Mouse (Mus musculus) olfactory bulb, adult 2 months (tissue): ENCODE data around the gene Cytip. TPM values are rescaled to one million over a fixed set of nuclear protein-coding genes. Genes with fewer than 3 reads are reported as not detected.

Experiments
- H3K27ac ChIP-seq: fragments of 200-500 bp; 2 replicates; pipeline ENCODE4 v1.5.1; 2012; ENCODE audit warnings: low read depth, low read length; ENCODE audit not compliant: insufficient read depth
- H3K4me1 ChIP-seq: fragments of 200-500 bp; 2 replicates; pipeline ENCODE4 v1.6.1; 2012; ENCODE audit warnings: low read length; ENCODE audit not compliant: control insufficient read depth, insufficient read depth
- H3K4me3 ChIP-seq: fragments of 200-500 bp; 2 replicates; pipeline ENCODE4 v1.5.1; 2012; ENCODE audit warnings: mild to moderate bottlenecking, low read depth, low read length, moderate library complexity; ENCODE audit not compliant: insufficient read depth
- CTCF ChIP-seq: fragments of 200-500 bp; IDR thresholded peaks from 2 replicates; pipeline ENCODE4 v1.5.1; 2012; ENCODE audit warnings: low read depth, mild to moderate bottlenecking, low read length, moderate library complexity; ENCODE audit not compliant: insufficient read depth
- POLR2A ChIP-seq: fragments of 200-500 bp; IDR thresholded peaks from 2 replicates; pipeline ENCODE4 v1.6.1; 2012; ENCODE audit warnings: mild to moderate bottlenecking, low read depth, low read length, moderate library complexity; ENCODE audit not compliant: insufficient read depth
- WGBS: fragments of 180-500 bp; shearing (Covaris S2); methylation state at CpG from one replicate; pipeline ENCODE4 v1.1.7; 2018; 5-methylcytosine and 5-hydroxymethylcytosine counted together
- polyA plus RNA-seq: library from polyadenylated mRNA; stranded (reverse); fragments of >200 nt; gene quantifications from 2 replicates; pipeline ENCODE4 v1.2.4, GENCODE M21; 2012; ENCODE audit warnings: low replicate concordance; ENCODE audit not compliant: missing spikeins, insufficient read depth, insufficient read length

Cytip gene
- polyA plus RNA-seq, result 362 TPM in 1 of 2 replicates, not detected in the other

- 48% methylated on average over 4 of the region's 4 CpGs for WGBS
- Histone ChIP-seq H3K27ac (no peak within 1 kb of the TSS), H3K4me3 (no peak within 1 kb of the TSS), H3K4me1 (no peaks in the 10 kb centered on the region)
- TF ChIP-seq CTCF (no peak), POLR2A (no peak)
Measured at GRCm38 (mm10) chr2:58195346-58195745, at the start of gene Cytip. TSS of gene Cytip (minus strand) at chr2:58195532.

GRCm38 (mm10) chr2:58240639-58241038 lies 45.3 kb upstream of the Cytip start:
- Histone ChIP-seq H3K27ac (no peak overlapping the region), H3K4me3 (no peak overlapping the region), H3K4me1 (no peaks in the 10 kb centered on the region)
- WGBS, result 42% methylated on average over 4 of the region's 4 CpGs
- no peak for TF ChIP-seq POLR2A
- no peak for TF ChIP-seq CTCF

- Histone ChIP-seq H3K4me3 (no peak overlapping the region), H3K4me1 (no peaks in the 10 kb centered on the region), H3K27ac (no peak overlapping the region)
- TF ChIP-seq CTCF, result no peak
- no peak for TF ChIP-seq POLR2A
- 58% methylated on average over 2 of the region's 2 CpGs for WGBS
Measured at GRCm38 (mm10) chr2:58237487-58237886, 42.2 kb upstream of the Cytip start.

GRCm38 (mm10) chr2:58199442-58199841 lies 4.1 kb upstream of the Cytip start:
- Histone ChIP-seq H3K4me1 (no peaks in the 10 kb centered on the region), H3K4me3 (no peak overlapping the region), H3K27ac (no peak overlapping the region)
- WGBS, result 47% methylated on average over 6 of the region's 6 CpGs
- no peak for TF ChIP-seq POLR2A
- no peak for TF ChIP-seq CTCF

- TF ChIP-seq CTCF, result no peak
- 34% methylated on average over 1 of the region's 1 CpGs for WGBS
- H3K4me3 ChIP-seq, result no peak overlapping the region
- no peak overlapping the region for H3K27ac ChIP-seq
- no peaks in the 10 kb centered on the region for H3K4me1 ChIP-seq
Measured at GRCm38 (mm10) chr2:58196880-58197279, 1.5 kb upstream of the Cytip start.

GRCm38 (mm10) chr2:58194422-58195115 lies 763 bp downstream of the Cytip start:
- TF ChIP-seq CTCF (no peak), POLR2A (no peak)
- WGBS, result 85% methylated on average over 10 of the region's 10 CpGs
- no peak overlapping the region for H3K27ac ChIP-seq

GRCm38 (mm10) chr2:58192160-58192559 lies 3.2 kb downstream of the Cytip start:
- no peak overlapping the region for H3K4me3 ChIP-seq
- no peak for TF ChIP-seq CTCF
- TF ChIP-seq POLR2A, result no peak
- no peaks in the 10 kb centered on the region for H3K4me1 ChIP-seq
- H3K27ac ChIP-seq, result no peak overlapping the region
- WGBS, result 97% methylated on average over 5 of the region's 5 CpGs

More at GRCm38 (mm10) chr2:58194422-58195115, 763 bp downstream of the Cytip start:
- H3K4me1 ChIP-seq, result no peaks in the 10 kb centered on the region
- no peak overlapping the region for H3K4me3 ChIP-seq

GRCm38 (mm10) chr2:58189501-58189900 lies 5.8 kb downstream of the Cytip start:
- Histone ChIP-seq H3K4me1 (no peaks in the 10 kb centered on the region), H3K27ac (no peak overlapping the region), H3K4me3 (no peak overlapping the region)
- TF ChIP-seq POLR2A, result no peak
- no peak for TF ChIP-seq CTCF
- 81% methylated on average over 4 of the region's 4 CpGs for WGBS

- no peak overlapping the region for H3K4me3 ChIP-seq
- 40% methylated on average over 1 of the region's 1 CpGs for WGBS
- H3K27ac ChIP-seq, result no peak overlapping the region
- TF ChIP-seq POLR2A, result no peak
- no peak for TF ChIP-seq CTCF
- H3K4me1 ChIP-seq, result no peaks in the 10 kb centered on the region
Measured at GRCm38 (mm10) chr2:58188903-58189302, 6.4 kb downstream of the Cytip start.
